Mouse (Mus musculus): Measurements from ENCODE around the gene Tprn. TPM values are rescaled to one million over a fixed set of nuclear protein-coding genes. Genes with fewer than 3 reads are reported as not detected.
A peak's percentile ranks its signal among the peaks of the same experiment; 100 is the strongest.

Gene Tprn
- polyA plus RNA-seq, 1 experiment from 2014 or later, result 4.5 TPM

DNA sequence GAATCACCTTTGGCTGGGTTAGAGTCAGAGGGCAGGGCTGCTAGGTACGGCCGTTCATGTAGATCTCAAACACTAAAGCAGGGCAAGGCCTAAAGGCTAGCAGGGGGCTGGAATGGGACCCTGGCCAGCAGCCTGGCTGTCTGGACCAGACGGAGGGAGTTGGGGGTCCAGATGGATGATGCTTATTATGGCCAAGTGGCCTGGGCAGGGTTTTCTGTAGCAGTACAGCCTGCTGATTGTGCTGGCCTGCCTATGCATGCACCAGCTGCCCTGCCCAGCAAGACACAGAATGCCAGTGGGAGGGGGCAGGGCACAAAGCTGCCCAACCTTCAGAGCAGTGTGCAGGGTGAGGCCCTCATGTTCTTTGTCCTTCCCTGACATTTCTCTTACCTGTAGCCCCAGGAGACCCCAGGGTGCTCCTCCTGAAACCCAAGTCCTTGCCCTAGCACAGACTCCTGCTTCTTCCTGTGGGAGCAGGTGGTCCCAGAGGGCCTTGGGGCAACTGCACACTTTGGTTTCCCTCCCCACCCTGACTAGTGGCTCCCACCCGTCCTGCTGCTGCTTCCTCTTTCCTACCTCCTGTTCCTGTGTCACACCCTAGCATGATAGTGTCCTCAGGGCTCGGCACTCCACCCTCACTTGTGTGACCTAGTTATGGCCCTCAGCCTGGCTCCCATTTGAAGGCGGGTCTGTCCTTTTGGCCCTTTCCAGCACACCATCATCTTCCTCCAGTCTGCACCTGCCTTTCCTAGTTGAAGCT, 3.7 kb downstream of the Tprn start:
- H3K27ac ChIP-seq (ENCODE audit: low read depth, low read length), result no peak overlapping the region
- no peaks in the 10 kb centered on the region for H3K9me3 ChIP-seq (ENCODE audit: control insufficient read depth, low read length)
- WGBS, result 76% methylated on average over 6 of the region's 6 CpGs
- H3K4me2 ChIP-seq, result no peak overlapping the region
- peak; percentile 56 for DNase-seq (ENCODE audit: low spot score, missing footprints)
- H3K9ac ChIP-seq (ENCODE audit: low read length), result 0 out of 2 replicates have a peak overlapping the region, but pooled peaks have one; percentile 13
- no peak for ATAC-seq (ENCODE audit: low FRiP score)
- H3K27me3 ChIP-seq (ENCODE audit: control insufficient read depth, insufficient read depth, low read length), result peaks cover 19% of the 10 kb centered on the region
- peaks cover 16% of the 10 kb centered on the region for H3K4me1 ChIP-seq (ENCODE audit: control insufficient read depth, insufficient read depth, low read length)
- no peak overlapping the region for H3K4me3 ChIP-seq (ENCODE audit: low read depth, low read length)
- peaks cover 2% of the 10 kb centered on the region; the same call in 1 of the 2 replicates for H3K36me3 ChIP-seq (ENCODE audit: control insufficient read depth, insufficient read depth, low read length)

DNA sequence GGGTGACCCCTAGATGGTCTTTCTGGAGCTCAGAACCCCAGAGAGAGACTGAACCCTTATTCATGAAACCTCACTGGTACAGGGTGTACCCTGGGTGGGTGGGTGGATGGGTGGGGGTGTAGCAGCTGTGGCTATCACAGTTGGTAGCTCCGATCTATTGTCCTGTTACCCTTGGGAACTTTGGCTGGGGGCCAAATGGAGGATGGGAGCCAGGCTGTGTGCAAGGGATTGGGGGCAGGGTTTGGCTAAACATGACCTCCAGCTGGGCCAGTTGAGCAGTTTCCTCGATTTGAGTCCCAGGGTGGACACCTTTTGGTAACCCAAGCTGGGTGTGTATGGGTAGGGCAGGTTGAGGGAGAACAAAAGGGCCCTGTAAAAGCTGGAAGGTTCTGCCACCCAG, 4.3 kb downstream of the Tprn start:
- ATAC-seq (ENCODE audit: low FRiP score) (no peak), DNase-seq (ENCODE audit: low spot score, missing footprints) (peak; percentile 60)
- H3K4me3 ChIP-seq (ENCODE audit: low read depth, low read length), result no peak overlapping the region
- no peak overlapping the region for H3K27ac ChIP-seq (ENCODE audit: low read depth, low read length)
- 0 out of 2 replicates have a peak overlapping the region, but pooled peaks have one; percentile 13 for H3K9ac ChIP-seq (ENCODE audit: low read length)
- no peaks in the 10 kb centered on the region for H3K9me3 ChIP-seq (ENCODE audit: control insufficient read depth, low read length)
- peaks cover 19% of the 10 kb centered on the region for H3K27me3 ChIP-seq (ENCODE audit: control insufficient read depth, insufficient read depth, low read length)
- H3K4me2 ChIP-seq, result no peak overlapping the region
- 61% methylated on average over 2 of the region's 2 CpGs for WGBS
- H3K36me3 ChIP-seq (ENCODE audit: control insufficient read depth, insufficient read depth, low read length), result peaks cover 2% of the 10 kb centered on the region; the same call in 1 of the 2 replicates
- peaks cover 23% of the 10 kb centered on the region for H3K4me1 ChIP-seq (ENCODE audit: control insufficient read depth, insufficient read depth, low read length)

DNA sequence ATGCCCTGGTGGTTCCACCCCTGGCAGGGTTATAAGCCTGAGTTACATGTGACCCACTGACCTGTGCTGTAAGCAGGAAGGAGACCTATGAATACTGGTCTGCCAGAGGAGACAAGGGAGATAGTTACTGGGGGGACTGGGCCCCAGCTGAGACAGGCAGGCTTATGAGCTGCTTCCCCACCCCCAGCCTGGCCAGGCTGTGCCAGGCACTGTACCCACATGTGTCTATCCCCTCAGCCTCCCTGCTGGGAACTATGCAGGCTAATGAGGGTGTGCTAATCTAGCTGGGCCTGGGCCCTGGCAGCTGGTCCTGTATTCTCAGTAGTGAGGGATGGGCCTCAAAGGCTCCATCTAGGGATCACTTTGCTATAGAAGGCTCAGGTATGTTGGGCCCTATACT, 4.8 kb downstream of the Tprn start:
- DNase-seq (ENCODE audit: low spot score, missing footprints) (no peak), ATAC-seq (ENCODE audit: low FRiP score) (no peak)
- H3K4me3 ChIP-seq (ENCODE audit: low read depth, low read length), result no peak overlapping the region
- H3K27ac ChIP-seq (ENCODE audit: low read depth, low read length), result no peak overlapping the region
- peaks cover 23% of the 10 kb centered on the region for H3K4me1 ChIP-seq (ENCODE audit: control insufficient read depth, insufficient read depth, low read length)
- H3K4me2 ChIP-seq, result no peak overlapping the region
- H3K9ac ChIP-seq (ENCODE audit: low read length), result no peak overlapping the region
- H3K27me3 ChIP-seq (ENCODE audit: control insufficient read depth, insufficient read depth, low read length), result peaks cover 19% of the 10 kb centered on the region
- H3K9me3 ChIP-seq (ENCODE audit: control insufficient read depth, low read length), result no peaks in the 10 kb centered on the region
- peaks cover 2% of the 10 kb centered on the region; the same call in 1 of the 2 replicates for H3K36me3 ChIP-seq (ENCODE audit: control insufficient read depth, insufficient read depth, low read length)

GRCm38 (mm10) chr2:25267746-25268309, 5.4 kb downstream of the Tprn start:
- Histone ChIP-seq H3K4me1 (ENCODE audit: control insufficient read depth, insufficient read depth, low read length) (peaks cover 24% of the 10 kb centered on the region), H3K27me3 (ENCODE audit: control insufficient read depth, insufficient read depth, low read length) (peaks cover 19% of the 10 kb centered on the region), H3K36me3 (ENCODE audit: control insufficient read depth, insufficient read depth, low read length) (peaks cover 2% of the 10 kb centered on the region; the same call in 1 of the 2 replicates), H3K4me3 (ENCODE audit: low read depth, low read length) (no peak overlapping the region), H3K4me2 (no peak overlapping the region), H3K9me3 (ENCODE audit: control insufficient read depth, low read length) (no peaks in the 10 kb centered on the region), H3K9ac (ENCODE audit: low read length) (no peak overlapping the region), H3K27ac (ENCODE audit: low read depth, low read length) (no peak overlapping the region)
- DNase-seq (ENCODE audit: low spot score, missing footprints) (peak; percentile 17), ATAC-seq (ENCODE audit: low FRiP score) (no peak)
- WGBS, result 75% methylated on average over 4 of the region's 4 CpGs

DNA sequence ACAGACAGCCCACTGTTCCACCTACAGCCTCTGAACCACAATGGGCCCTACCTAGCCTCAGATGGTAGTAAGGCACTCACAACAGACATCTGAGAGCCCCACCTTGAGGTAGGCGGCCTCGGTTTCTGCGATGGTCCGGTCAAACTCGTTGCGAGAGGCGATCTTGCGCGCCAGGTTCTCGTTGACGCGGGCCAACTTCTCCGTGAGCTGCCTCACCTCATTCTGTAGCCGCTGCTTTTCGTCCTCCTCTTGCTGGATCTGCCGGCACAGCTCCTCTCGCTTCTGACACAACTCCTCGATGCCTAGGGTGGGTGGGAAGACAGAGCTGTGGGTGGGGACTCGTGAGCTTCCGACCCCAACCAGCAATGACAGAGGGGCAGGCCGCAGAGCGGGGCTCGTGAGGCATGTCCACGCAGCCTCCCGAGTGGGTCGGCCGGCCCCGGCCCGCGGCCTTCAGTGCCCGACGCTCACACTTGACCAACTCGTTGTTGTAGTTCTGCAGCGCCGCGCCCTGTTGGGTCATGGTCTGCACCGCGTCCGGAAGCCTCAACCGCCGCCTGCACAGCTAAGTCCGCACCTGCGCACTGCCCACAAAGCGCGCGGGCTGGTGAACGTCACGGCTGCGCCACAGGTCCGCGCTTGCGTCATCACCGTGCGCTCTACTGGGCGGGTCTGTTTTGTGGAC, 9.6 kb downstream of the Tprn start, which contains the start of the genes Ssna1 and Anapc2:
Ssna1 (minus strand) TSS at position 612 of the 685 bp plus-strand sequence.
Anapc2 (plus strand) TSS at position 652 of the 685 bp plus-strand sequence.
- Histone ChIP-seq H3K9me3 (ENCODE audit: control insufficient read depth, low read length) (no peaks in the 10 kb centered on the region), H3K4me2 (peak within 1 kb of the TSS; percentile 97), H3K4me1 (ENCODE audit: control insufficient read depth, insufficient read depth, low read length) (peaks cover 20% of the 10 kb centered on the region), H3K36me3 (ENCODE audit: control insufficient read depth, insufficient read depth, low read length) (peaks cover 14% of the 10 kb centered on the region), H3K27me3 (ENCODE audit: control insufficient read depth, insufficient read depth, low read length) (no peaks in the 10 kb centered on the region), H3K27ac (ENCODE audit: low read depth, low read length) (peak within 1 kb of the TSS; percentile 59; the same call in 1 of the 2 replicates), H3K4me3 (ENCODE audit: low read depth, low read length) (peak within 1 kb of the TSS; percentile 83), H3K9ac (ENCODE audit: low read length) (peak within 1 kb of the TSS; percentile 91)
- peak; percentile 100 for DNase-seq (ENCODE audit: low spot score, missing footprints)
- peak; percentile 97 for ATAC-seq (ENCODE audit: low FRiP score)
- under 1% methylated on average over 55 of the region's 55 CpGs for WGBS

GRCm38 (mm10) chr2:25272515-25272914, 10.1 kb downstream of the Tprn start:
- peak overlapping the region; percentile 70 for H3K4me2 ChIP-seq
- peaks cover 14% of the 10 kb centered on the region for H3K36me3 ChIP-seq (ENCODE audit: control insufficient read depth, insufficient read depth, low read length)
- H3K4me3 ChIP-seq (ENCODE audit: low read depth, low read length), result peak overlapping the region; percentile 83
- ATAC-seq (ENCODE audit: low FRiP score) (peak; percentile 71), DNase-seq (ENCODE audit: low spot score, missing footprints) (no peak)
- under 1% methylated on average over 26 of the region's 29 CpGs for WGBS
- peak overlapping the region; percentile 91 for H3K9ac ChIP-seq (ENCODE audit: low read length)
- no peaks in the 10 kb centered on the region for H3K9me3 ChIP-seq (ENCODE audit: control insufficient read depth, low read length)
- no peak overlapping the region for H3K27ac ChIP-seq (ENCODE audit: low read depth, low read length)
- H3K4me1 ChIP-seq (ENCODE audit: control insufficient read depth, insufficient read depth, low read length), result peaks cover 20% of the 10 kb centered on the region
- no peaks in the 10 kb centered on the region for H3K27me3 ChIP-seq (ENCODE audit: control insufficient read depth, insufficient read depth, low read length)

- DNase-seq (ENCODE audit: low spot score, missing footprints), result peak; percentile 86
- peak overlapping the region; percentile 70 for H3K4me2 ChIP-seq
- H3K9ac ChIP-seq (ENCODE audit: low read length), result peak overlapping the region; percentile 91
- H3K27me3 ChIP-seq (ENCODE audit: control insufficient read depth, insufficient read depth, low read length), result no peaks in the 10 kb centered on the region
- 40% methylated on average over 16 of the region's 16 CpGs for WGBS
- H3K9me3 ChIP-seq (ENCODE audit: control insufficient read depth, low read length), result no peaks in the 10 kb centered on the region
- H3K27ac ChIP-seq (ENCODE audit: low read depth, low read length), result no peak overlapping the region
- H3K36me3 ChIP-seq (ENCODE audit: control insufficient read depth, insufficient read depth, low read length), result peaks cover 16% of the 10 kb centered on the region
- H3K4me1 ChIP-seq (ENCODE audit: control insufficient read depth, insufficient read depth, low read length), result peaks cover 20% of the 10 kb centered on the region
- H3K4me3 ChIP-seq (ENCODE audit: low read depth, low read length), result peak overlapping the region; percentile 83
- no peak for ATAC-seq (ENCODE audit: low FRiP score)
Observed at GRCm38 (mm10) chr2:25273010-25273409, 10.6 kb downstream of the Tprn start.

- Histone ChIP-seq H3K4me3 (ENCODE audit: low read depth, low read length) (no peak overlapping the region), H3K36me3 (ENCODE audit: control insufficient read depth, insufficient read depth, low read length) (peaks cover 40% of the 10 kb centered on the region), H3K4me2 (no peak overlapping the region), H3K27me3 (ENCODE audit: control insufficient read depth, insufficient read depth, low read length) (no peaks in the 10 kb centered on the region), H3K9ac (ENCODE audit: low read length) (no peak overlapping the region), H3K4me1 (ENCODE audit: control insufficient read depth, insufficient read depth, low read length) (no peaks in the 10 kb centered on the region), H3K9me3 (ENCODE audit: control insufficient read depth, low read length) (no peaks in the 10 kb centered on the region), H3K27ac (ENCODE audit: low read depth, low read length) (no peak overlapping the region)
- DNase-seq (ENCODE audit: low spot score, missing footprints) (peak; percentile 96), ATAC-seq (ENCODE audit: low FRiP score) (no peak)
- WGBS, result 61% methylated on average over 13 of the region's 13 CpGs
Observed at GRCm38 (mm10) chr2:25278928-25279882, 16.8 kb downstream of the Tprn start.

Measured in midbrain, embryonic 11.5 days (tissue).